Mouse (Mus musculus): ENCODE measurements around the gene Papss2.
"Not testable (repeated sequence)": the region's sequence is repeated elsewhere in the genome, so short reads cannot be mapped to it uniquely, and the experiment has no call there.

The Papss2 gene

DNA sequence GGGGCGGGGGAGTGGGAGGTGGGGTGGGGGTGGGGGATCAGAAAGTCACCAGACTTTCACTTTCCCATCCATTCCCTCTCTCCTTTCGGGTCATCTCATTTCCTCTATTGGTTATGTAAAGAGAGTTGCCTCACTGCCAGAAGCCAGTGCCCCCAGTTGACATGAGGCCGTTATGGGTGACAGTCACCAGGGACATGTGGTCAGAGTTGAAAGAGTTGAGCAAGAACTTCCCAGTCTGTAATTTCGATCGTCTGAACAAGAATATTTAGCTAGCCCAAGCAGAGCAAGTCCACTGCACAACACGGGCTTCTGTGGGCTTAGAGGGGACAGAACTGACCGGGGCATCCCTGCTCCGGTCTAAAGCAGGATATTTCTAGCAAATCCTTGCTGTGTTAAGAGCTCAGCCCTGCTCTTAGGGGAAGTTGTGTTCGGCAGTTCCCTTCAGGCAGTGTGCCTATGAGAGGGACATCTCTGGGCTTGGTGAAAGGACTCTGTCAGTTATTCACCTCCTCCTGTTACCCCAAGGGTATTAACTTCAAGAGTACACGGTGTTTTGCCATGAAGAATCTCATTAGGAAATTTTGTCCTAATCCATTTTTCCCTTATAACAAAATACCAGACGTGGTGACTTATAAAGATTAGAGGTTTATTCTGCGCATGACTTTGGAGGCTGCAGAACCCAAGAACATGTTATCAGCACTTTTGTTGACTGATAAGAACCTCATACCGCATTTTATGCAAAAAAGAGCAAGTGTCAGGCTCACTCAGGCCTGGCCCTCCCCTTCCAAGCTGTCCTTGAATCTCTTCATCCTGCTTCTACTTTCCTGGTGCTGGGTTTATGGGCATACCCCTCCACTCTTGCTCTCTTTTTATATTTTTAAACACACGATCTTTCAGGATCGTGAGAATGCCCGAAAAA is 42.0 kb downstream of the Papss2 start:
- no peak for DNase-seq (ENCODE audit: low read depth, low spot score)

DNA sequence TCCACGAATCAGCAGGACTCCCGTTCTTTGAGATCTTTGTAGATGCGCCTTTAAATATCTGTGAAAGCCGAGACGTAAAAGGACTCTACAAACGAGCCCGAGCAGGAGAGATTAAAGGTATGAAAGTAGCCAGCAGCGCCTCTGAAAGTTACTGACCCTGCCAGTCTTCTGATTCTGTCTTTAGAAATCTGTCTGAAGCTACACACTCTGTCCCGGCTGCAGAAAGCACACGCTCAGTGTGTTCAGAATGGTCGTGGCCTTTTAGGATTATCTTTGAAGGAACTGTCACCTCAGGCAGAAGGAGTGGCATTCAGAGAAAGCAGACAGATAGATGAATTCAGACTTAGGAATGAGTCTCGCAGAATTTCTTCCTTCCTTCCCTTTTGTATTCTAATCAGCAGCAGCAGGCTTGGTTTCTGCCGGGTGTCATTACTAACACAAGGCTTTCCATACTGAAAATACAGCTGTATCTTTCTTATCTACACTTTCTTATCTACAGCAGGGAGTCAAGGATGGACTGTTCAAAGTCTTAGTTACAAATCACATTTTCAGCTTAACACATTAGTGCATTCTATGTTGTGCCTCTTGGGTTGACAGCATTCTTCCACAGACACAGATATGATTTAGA is 42.8 kb downstream of the Papss2 start:
- DNase-seq (ENCODE audit: low read depth, low spot score): no peak

DNA sequence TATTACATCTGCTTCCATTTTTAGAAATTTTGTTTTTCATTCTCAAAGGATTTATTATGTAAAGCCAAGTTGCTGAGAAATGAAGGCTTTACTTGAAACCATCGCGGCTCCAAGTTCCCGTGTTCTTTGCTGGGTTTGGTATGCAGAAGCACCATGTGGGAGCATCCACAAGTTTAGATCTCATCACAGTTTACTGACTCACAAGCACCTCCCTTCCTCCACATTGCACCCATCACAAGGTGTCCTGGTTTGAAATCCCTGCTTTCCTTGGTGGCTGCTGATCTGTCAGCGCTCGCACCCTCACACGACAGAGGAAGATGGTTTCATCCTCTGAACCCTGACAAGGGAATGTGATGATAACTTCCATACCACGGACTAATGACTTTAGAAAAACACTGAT is 45.9 kb downstream of the Papss2 start:
- no peak for DNase-seq (ENCODE audit: low read depth, low spot score)

DNA sequence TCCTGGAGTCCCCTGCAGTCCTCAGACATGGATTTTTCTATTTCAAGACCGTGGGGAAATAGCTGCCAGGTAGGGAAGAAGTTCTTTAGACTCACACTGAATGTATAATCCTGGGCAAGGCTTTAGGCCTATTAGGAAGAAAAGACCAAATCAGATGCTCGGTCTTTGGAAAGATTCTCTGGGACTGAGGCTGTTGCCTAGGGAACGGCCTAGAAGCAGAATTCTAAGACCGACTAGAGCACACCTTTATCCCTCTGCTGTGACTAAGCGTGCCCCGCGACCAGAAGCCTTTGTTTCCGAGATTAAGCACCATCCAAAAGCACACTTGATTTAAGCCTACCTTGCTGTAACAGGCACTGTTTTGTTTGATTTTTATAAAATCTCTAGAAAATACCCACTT is 46.4 kb downstream of the Papss2 start:
- no peak for DNase-seq (ENCODE audit: low read depth, low spot score)

DNA sequence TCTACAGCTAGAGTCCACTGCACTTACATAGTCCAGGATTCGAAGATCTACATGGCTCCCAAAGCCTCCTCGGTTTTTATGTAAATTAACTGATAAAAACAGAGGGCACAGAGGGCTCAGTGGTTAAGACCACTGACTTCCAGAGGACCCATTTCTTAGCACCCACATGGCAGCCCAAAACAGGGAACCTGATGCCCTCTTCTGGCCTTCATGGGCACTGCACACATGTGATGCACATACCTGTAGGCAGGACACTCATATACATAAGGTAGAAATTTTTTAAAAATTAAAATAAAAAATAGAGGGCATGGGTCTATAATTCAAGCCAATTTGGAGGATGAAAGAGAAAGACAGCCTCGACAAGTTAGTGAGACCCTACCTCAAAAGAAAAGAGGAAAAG is 48.1 kb downstream of the Papss2 start:
- no peak for DNase-seq (ENCODE audit: low read depth, low spot score)

DNA sequence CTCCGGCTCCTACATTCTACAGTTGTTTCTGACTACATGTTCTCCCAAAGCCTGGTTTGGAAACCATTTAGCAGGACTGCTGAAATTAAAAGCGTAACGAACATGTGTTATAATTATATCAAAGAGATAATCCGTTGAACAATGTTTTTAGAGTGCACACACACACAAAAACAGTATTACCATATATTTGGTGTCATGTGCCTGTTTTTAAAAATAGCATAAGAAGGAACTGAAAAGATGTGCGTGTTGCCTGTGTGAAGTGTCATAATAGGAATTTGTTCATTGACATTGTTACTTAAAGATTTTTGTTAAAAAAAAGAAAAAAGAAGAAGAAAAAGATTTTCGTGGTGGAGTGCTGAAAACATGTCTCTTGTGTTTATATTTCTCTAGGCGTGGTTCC is 50.3 kb downstream of the Papss2 start:
- no peak for DNase-seq (ENCODE audit: low read depth, low spot score)

DNA sequence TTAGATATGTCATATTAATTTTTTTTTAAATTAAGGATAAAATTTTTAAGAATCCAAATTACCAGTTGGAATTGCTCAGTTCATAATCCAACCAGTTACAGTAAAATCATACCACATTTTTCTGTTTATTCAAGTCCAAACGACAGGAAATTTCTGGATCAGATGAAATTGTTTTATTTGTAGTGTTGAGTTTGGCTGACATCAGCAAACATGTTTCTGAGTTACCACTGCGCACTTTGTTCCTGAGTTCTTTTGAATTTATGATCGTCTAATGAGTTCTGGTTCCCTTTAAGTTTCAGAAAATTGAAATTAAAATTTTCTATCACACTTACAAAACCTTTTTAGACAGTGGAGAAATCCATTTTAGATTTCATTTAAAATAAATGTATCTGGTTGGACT is 50.8 kb downstream of the Papss2 start:
- no peak for DNase-seq (ENCODE audit: low read depth, low spot score)

DNA sequence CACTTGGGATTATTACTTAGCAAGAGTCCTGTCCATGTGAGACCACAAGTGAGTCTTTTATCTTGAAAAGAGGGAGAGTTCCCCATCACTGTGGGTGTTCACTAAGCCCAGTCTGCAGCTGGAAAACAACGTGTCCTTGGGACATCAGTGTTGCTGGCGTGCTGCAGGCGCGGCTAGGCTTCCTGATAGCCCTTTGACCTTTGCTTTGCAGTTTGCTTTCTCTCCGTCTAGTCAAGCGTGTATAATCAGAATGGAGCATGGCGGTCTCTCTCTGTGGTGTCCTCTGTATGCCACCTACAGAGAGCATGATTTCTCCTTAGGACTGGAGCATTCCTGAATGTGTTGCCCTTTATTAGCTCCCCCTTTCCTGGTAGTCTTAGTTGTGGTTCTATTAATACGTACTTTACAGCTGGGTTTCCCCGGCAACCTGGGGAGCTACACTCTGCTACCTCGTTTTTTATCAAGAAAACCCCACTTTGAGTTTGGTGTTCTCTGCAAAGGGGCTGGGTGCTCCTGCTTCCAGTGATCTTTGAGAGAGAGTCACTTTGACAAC is 52.5 kb downstream of the Papss2 start:
- no peak for DNase-seq (ENCODE audit: low read depth, low spot score)

DNA sequence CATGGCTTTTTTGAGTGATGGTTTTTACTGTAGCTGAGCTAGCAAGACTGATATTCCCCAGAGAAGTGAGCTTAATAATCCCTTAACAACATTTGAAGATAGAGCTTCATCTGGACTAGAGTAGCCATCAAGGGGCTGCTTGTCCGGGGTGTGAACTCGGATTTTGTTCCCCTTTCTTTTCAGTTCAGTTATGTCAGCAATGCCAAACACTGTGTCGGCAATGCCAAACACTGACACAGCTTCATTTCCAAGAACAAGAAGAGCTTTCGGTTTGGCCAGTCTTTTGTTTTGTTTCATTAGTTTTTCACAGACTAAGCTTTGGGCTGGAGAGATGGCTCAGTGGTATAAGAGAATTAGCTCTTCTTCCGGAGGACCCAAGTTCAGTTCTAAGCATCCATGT is 55.5 kb downstream of the Papss2 start:
- DNase-seq (ENCODE audit: low read depth, low spot score): no peak

DNA sequence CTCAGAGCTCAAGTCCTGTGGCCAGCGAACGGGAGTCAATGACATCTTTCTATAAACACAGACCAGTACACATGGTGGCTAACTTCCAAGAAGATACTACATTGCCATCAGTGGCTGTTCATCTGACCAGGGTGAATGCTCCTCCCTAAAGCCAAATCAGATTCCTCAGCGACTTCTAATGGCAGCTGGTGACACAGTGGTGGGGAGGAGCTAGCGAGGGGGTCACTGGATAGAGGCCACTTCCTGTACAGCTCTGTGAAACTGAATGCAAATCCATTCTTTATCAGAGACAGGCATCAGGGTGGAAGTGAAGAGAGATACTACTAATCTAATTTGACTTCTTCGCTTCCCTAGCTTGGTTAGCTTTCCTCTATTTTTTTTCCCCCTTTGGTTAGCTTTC is 57.5 kb downstream of the Papss2 start:
- no peak for DNase-seq (ENCODE audit: low read depth, low spot score)

DNA sequence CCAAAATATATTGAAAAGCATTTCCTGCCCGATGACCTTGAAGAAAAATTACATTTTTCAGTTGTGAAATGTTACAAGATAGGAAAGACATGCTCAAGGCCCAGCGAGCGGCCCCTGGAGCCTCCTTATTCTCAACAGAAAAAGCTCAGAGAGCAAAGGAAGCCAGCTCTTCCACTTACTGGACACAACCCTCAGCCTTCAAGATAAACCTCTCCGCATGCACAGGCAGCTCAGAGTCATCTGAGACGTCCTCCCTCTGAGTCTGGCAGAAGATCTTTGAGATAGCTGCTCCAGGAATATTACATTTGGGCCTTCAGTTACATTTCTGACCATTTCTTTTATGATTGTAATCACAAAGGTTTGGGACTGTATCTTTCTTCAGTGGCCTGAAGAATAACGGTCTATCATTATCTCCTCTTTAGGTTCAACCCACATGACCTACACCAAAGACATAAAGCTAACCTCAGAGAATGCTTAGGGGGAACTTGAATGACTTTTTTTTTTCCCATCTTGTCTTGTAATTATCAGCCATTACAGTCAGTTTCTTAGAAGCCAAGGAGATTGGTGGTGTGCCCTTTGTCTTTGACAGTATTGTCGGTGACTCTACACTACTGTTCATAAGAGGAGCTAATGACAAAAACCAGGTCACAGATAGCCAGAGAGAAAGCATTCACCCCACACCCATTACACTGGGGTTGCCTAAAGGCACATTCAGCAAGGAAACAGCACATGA is 58.2 kb downstream of the Papss2 start:
- no peak for DNase-seq (ENCODE audit: low read depth, low spot score)

DNA sequence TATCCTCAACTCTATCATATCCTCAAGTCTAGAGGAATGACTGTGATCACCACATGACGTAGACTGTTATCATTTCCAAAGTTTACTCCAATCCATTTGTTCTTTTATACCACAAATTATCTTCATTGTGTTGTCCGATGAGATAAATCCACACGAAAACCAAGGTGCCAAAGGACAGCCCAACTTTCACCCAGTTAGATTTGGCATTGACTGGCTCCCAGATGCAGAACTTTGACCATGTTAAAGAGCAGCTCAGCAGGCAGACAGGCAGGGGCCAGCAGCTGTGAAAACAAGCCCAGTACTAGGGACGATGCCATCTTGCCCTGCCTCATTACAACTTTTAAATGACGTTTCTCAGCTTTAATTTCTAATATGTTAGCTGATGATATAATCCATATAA is 63.8 kb downstream of the Papss2 start:
- DNase-seq (ENCODE audit: low read depth, low spot score): no peak

DNA sequence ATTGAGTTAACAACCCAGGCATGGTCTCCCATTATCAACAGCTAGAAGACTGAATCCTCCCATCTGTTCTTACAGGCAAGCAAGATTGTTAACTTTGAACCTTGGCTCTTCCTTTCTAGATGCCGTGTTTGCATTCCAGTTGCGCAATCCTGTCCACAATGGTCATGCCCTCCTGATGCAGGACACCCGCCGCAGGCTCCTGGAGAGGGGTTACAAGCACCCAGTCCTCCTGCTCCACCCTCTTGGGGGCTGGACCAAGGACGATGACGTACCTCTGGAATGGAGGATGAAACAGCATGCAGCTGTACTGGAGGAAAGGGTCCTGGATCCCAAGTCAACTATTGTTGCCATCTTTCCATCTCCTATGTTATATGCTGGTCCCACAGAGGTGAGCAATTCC is 67.3 kb downstream of the Papss2 start:
- no peak for DNase-seq (ENCODE audit: low read depth, low spot score)

DNA sequence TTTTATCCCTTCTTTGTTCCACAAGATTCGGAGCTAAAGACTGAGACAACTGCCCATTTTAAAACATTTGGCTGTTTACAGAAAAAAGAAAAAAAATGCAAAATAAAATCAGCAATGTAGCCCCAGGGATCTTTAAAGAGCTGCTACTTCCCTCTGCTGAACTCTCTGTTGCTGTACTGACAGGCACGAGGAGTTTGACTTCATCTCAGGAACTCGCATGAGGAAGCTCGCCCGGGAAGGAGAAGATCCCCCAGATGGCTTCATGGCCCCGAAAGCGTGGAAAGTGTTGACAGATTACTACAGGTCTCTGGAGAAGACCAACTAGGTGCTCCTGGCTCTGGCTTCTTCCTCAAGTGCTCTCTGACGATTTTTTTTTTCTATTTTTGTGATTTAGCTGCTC is 69.7 kb downstream of the Papss2 start:
- no peak for DNase-seq (ENCODE audit: low read depth, low spot score)

DNA sequence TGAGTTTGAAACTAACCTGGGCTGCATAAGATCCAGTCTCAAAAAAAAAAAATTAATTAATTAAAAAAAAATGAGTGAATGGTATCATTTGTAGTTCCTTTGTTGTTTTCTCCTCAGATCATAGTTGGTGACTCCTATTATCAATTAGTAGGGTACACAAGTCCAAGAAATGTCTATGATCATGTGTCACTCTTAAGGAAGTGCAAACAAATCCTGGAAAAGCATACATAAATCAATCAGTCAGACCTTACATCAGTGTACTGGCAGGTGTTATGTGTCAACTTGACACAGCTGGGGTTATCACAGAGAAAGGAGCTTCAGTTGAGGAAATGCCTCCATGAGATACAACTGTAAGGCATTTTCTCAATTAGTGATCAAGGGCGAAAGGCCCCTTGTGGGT is 72.2 kb downstream of the Papss2 start:
- not testable (repeated sequence) for DNase-seq (ENCODE audit: low read depth, low spot score)

DNA sequence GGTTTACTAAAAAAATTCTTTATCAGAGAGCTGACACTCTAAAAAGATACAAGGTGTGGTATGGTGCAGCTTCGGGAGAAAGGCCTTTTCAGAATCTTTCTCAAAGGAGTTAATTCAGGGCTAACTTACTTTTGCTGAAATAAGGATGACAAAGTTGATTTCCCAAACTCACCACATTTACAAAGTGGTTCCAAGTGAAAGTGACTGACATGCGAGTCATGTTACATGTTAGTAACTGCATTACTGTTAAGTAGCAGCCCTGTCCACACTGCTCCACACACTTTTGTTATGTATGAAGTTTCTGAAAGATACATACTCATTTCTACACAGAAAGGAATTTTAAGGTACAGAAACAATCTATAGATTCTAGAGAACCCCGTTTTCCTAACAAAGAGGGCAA is 80.2 kb downstream of the Papss2 start:
- no peak for DNase-seq (ENCODE audit: low read depth, low spot score)

DNA sequence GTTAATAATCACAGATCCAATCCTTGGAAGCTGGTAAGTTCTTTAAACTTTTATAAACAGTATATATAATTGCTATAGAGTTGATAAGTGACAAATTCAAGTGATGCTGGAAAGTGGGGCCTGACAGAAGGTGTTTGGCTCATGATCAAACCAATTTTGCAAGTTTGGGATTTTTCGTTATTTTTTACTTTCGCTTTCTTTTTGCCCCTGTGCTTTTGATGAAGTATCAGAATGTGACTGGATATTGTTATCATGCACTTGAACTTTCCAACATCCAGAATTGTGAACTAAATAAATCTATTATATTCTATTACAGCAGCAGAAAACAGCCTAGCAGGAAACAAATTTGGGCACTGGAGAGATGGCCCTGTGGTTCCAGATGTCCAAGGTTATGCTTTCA is 85.3 kb downstream of the Papss2 start:
- DNase-seq (ENCODE audit: low read depth, low spot score): peak; percentile 65

DNA sequence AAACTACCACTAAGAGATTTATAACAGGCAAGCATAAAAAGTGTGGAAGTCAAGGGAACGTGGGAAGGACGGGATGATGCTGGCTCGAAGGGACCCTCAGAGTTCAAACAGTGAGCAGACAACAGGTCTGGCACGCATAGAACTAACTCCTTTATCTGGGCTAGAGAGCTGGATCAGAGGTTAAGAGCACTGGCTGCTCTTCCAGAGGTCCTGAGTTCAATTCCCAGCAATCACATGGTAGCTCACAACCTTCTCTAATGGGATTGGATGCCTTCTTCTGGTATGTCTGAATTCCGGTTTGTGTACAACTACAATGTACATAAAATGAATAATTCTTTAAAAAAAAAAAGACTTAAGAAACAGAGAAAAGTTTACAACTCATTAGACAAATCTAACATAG is 87.5 kb downstream of the Papss2 start:
- no peak for DNase-seq (ENCODE audit: low read depth, low spot score)

DNA sequence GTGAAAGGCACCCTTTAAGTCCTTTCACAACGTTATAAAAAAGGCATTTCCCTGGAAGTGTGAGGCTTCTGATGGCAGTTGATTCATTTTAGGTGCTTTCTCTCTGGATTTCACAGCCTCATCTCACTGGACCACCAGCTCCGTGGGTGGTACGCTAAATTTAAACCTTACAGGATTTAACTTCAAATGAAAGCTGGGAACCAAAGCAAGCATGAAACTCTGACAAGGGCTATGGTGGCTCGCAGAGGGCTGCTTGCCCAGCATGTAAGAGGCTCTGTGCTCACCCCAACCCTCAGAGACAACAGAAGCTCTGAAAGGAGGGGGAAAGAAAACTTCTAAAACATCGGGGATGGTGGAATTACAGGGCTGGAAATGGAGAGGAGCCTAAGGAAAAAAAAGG is 92.1 kb downstream of the Papss2 start:
- no peak for DNase-seq (ENCODE audit: low read depth, low spot score)

DNA sequence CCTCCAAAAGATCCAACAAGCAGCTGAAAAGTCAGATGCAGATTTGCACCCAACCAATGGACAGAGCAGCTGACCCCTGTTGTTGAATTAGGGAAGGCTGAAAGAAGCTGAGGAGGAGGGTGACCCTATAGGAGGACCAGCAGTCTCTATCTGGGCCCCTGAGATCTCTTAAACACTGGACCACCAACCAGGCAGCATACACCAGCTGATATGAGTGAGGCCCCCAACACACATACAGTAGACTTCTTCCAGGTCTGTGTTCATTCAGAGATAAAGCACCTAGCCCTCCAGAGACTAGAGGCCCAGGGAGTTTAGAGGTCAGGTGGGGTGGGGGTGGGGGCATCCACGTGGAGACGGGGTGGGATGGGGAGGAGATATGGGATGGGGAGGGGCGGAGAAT is 92.6 kb downstream of the Papss2 start:
- not testable (repeated sequence) for DNase-seq (ENCODE audit: low read depth, low spot score)

DNA sequence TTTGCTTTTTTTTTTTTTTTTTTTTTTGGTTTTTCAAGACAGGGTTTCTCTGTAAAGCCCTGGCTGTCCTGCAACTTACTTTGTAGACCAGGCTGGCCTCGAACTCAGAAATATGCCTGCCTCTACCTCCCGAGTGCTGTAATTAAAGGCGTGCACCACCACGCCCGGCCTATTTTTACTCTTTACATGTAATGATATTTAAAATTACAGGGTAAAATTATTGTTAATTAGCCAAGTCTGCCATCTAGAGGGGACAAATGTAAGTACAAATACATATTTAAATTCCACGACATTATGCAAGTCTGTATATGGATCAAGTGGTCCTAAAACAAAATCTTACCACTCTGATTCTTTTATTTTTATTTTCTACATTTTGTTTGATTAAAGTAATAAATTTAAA is 94.1 kb downstream of the Papss2 start:
- peak; percentile 62 for DNase-seq (ENCODE audit: low read depth, low spot score)

DNA sequence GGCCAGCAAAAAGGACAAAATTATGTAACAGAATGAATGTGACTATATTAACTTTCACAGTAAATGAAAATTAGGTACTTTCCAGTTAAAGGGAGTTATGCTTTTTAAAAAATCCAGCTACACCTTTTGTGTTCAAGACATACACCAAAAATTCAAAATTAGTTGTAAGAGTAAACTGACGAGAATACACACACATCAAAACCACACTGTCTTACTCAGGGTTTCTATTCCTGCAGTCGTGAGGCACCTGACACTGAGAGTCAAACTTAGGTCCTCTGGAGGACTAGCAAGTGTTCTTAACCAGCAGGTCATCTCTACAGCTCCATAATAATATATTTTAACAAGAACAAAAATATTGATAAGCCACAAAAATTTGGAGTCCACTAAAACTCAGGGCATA is 101.1 kb downstream of the Papss2 start:
- DNase-seq (ENCODE audit: low read depth, low spot score): no peak
